Mouse (Mus musculus) B cell, adult 62 days (primary cell): Measurements from ENCODE around the gene Gm44503. TPM values are rescaled to one million over a fixed set of nuclear protein-coding genes. Genes with fewer than 3 reads are reported as not detected.

Experiments
- total RNA-seq: library from RNA; stranded (reverse); gene quantifications from 4 replicates; pipeline ENCODE4 v1.2.4, GENCODE M21; 2023

Gm44503 gene
- 0.30 to 0.50 TPM in 2 of 4 replicates, not detected in the others for total RNA-seq

DNA sequence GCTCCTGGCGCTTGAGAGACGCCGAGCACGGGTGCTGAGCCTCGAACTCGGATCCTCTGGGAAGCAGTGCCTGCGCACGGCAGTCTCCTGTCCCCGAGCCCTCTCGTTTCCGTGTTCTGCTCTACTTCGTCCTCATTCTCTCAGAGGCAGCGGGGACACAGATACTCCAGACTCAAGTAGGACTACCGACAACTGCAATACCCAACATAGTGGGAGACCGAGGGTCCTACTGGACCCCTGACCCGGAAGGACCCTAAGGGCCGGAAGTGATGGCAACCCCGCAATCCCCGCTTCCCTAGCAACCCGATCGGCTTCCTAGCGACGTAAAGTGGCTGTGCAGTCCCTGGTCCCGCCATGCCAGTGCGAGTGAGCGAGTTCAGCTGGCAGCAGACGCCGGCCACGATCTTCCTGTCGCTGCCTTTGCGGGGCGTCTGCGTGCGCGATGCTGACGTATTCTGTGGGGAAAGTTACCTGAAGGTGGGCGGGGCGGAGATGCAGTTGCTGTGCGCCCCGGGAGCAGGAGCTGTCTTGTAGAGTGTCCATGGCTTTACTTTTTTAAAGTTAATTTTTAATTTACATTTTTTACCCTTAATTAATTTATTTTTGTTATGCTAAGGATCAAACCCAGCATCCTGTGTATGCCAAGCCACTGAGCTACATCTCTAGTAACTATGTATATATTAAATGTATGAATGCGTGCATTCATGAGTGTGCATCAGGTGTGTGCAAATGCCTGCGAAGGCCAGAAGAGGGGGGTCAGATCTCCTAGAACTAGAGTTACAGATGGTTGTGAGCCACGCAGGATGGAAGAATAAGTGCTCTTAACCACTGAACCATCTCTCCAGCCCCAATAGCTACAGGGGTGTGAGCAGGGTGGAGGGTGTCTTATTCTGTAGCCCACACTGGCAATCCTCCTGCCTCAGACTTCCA lies at the start of gene Gm44503, which contains the start of gene Dyx1c1:
Gm44503 (plus strand) TSS at position 332 of the 930 bp plus-strand sequence.
Dyx1c1 (plus strand) TSS at position 265 of the 930 bp plus-strand sequence.

DNA sequence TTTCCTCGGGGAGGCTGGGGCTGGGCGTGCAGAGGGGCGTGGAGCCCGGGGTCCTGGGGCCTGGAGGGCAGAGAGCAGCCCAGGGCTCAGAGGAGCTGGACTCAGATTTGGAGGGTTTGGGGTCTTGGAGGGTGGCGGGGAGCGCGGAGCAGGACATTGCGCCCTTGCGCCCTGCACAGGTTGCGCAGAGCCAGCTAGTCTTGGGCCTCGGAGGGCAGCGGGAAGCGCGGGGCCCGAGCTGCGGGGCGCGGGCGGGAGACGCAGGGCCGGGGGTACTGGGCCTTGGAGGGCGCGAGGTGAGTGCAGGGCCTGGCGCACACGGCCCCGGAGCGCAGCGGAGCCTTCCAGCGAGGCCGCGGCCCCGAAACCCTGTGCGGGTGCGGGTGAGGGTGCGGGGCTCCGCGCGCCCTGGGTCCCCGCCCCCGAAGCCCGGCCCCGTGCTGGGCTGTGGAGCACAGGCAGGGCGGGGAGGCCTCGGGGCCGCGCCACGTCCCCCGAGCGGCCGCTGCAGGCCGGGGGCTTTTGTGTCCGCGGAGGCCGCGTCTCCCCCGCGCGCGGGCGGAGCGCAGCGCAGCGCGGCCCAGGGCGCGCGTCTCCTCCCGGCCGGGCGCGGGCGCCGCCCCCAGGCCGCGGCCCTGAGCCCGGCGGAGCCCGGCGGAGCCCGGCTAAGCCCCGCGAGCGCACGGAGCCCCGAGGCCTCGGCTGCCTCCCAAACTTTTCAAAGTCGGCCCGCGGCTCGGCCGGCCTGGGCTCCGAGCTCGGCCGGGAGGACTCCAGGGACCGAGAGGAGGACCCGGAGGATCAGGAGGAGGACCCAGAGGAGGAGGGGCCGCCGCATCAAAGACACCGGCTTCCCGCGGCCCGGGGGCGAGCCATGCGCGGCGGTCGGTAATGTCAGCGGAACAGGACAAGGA lies 33.4 kb upstream of the Gm44503 start, which contains the start of gene Pygo1:
Pygo1 (plus strand) TSS at position 625 of the 914 bp plus-strand sequence.

DNA sequence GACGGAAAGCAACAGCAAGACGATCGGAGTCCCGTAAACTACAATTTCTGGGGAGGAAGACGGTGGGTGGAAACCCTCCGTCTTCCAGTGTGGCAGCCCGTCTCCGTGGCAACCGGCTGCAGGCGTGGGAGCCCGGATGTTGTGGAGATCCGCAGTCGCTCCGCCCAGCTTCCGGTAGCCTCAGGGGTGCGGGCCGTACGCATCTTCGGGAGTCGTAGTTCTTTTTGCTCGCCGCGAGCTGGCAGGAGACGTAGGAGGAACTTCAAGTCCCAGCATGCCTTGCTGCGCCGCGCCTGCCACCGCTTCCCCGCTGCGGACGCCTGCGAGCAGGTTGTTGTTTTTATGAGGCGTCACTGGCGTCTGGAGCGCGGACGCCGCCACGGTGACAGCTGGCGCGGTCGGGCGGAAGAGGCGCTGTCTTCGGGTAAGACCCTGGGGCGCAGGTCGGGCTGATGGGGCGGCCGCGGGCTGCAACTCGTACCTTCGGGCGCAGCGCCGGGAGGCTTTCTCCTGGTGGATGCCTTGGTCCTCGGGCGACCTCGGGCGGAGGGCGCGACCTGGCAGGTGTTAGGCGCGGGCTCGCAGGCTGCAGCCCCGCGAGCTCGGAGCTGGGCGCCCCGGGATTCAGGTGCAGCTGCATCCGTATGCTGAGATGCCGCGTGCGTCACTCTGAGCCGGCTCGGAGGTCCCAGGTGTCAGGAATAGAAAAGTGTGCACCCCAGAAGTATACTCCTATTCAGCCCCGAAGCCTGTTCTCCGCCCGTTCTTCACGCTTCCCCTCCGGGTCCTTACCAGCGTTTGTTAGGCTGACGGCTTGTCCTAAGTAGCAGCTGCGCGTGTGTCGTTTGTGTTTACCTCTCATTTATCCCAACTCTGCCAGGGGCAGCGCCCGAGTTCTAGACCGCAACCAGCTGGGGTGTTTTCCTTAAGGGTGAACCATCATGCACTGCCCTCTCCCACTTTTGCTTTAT lies 26.9 kb downstream of the Gm44503 start, which contains the start of the genes Ccpg1os and Ccpg1:
Ccpg1os (minus strand) TSS at position 133 of the 971 bp plus-strand sequence.
Ccpg1 (plus strand) TSS at position 180 of the 971 bp plus-strand sequence.

GRCm38 (mm10) chr9:73040080-73040479 lies 81.4 kb downstream of the Gm44503 start, which contains the start of gene Pigb:
Gene Pigb, minus strand, starts transcription at chr9:73040378.

DNA sequence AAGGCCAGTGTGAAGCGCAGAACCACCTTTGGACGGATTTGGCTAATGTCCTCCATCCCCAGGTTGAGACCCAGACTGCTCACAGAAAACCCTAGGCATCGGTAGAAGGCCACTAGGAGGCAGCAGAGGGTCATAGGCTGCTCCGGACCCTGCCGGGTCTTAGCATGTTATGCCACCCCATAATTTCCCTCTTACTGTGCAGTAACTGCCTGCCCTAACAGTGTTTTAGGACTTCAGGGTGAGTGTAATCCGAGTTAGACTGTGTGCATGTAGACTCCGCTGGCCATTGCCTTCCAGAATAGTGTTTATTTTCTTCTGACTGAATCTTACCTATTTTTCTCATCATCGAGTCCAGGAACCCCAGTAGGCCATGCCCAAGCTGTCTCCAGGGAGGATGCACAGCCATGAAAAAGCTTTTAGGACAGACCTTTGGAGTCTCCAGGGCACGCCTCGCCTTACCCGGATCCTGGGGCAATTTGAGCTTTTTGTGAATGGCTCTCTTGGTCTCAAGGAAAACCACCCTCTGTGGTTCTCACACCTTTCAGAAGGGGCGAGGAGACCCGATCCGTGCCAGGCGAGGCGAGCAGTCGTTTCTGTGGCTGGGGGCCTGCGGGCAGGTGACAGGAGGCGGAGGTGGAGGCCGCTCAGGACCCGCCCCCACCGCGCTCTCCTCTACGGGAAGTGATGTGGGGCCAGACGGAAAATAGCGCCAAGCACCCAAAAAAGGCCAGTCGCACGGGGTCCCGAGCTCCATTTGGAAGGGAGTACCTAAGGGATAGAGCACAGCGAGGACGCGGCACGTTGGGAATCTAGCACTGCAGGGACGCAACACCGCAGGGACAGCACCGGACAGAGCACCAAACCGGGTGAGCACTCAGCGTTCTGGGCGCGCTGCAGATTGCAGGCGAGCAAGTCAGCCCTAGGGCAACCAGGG lies 85.8 kb downstream of the Gm44503 start, which contains the start of gene Rab27a:
Rab27a (plus strand) TSS at position 709 of the 934 bp plus-strand sequence.

Other genes starting within 250 kb of the Gm44503 start
- gene Prtg, start 152.0 kb upstream of the Gm44503 start, total RNA-seq = 0.16 to 0.40 TPM (median 0.23 TPM) in 4 replicates
- not detected in 4 replicates for gene Pygo1, start 33.2 kb upstream of the Gm44503 start, total RNA-seq
- gene Dyx1c1, start 67 bp upstream of the Gm44503 start, total RNA-seq = 0.60 TPM in 3 of 4 replicates, not detected in the other
- 1.8 to 3.5 TPM (median 2.9 TPM) in 4 replicates for gene Ccpg1os, start 26.5 kb downstream of the Gm44503 start, total RNA-seq
- gene Ccpg1, start 26.6 kb downstream of the Gm44503 start, total RNA-seq = 41.6 to 48.8 TPM (median 44.2 TPM) in 4 replicates
- 10.4 to 14.2 TPM (median 13.9 TPM) in 4 replicates for gene Pigb, start 81.5 kb downstream of the Gm44503 start, total RNA-seq
- gene Rab27a, start 86.0 kb downstream of the Gm44503 start, total RNA-seq = 12.1 to 18.3 TPM (median 15.5 TPM) in 4 replicates
- 1.1 to 1.7 TPM in 2 of 4 replicates, not detected in the others for gene Khdc3, start 143.0 kb downstream of the Gm44503 start, total RNA-seq
- gene Gm20509, start 143.6 kb downstream of the Gm44503 start, total RNA-seq = not detected in 4 replicates
- 55.4 to 73.5 TPM (median 58.6 TPM) in 4 replicates for gene Rsl24d1, start 154.6 kb downstream of the Gm44503 start, total RNA-seq